Mouse (Mus musculus) heart, adult 11 months (tissue): ENCODE measurements around the gene Hsd3b1.
A peak's percentile ranks its signal among the peaks of the same experiment; 100 is the strongest.
"Not testable (repeated sequence)": the region's sequence is repeated elsewhere in the genome, so short reads cannot be mapped to it uniquely, and the experiment has no call there.

Experiments used
- DNase-seq: peaks from one replicate; pipeline ENCODE4 v3.0.0; 2022

Hsd3b1 gene

DNA sequence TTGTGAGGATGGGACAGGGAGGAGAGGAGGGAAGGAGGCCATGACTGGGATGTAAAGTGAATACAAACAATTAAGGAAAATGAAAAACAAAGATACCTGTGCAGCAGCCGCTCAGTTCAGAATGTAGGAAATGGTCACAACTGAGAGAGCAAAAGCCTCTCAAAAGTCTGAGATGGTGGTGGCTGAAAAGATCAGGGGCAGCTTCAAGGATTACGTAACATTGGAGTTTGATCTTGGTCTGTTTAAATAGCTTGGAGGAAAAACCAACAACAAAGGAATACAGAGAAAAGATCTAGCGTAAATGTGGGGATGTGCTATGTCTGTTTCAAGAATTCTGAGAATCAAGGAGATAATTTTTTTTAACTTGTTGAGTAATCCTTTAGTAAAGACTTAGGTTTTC, at the start of gene Hsd3b1:
Hsd3b1 (minus strand) TSS at position 219 of the 400 bp plus-strand sequence.
- DNase-seq: no peak

DNA sequence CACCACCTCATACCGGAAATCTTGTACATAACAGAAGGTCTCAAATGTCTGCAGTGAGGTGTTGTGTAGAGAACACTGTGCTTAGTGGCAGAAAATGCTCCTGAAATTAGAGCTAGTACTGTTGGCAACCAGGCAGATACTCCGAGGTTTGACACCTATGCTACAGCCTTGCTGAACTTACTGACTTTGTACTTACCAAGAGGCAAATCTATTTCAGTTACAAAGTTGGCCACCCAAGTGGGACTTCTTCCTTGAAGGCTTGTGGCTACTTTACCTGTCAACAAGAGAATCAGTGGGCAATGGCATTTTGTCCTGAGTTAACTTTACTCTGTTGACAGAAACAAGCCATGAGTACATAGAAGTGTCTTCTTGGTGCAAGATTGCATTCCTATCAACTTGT, 38.0 kb upstream of the Hsd3b1 start:
- DNase-seq: no peak

- no peak for DNase-seq
Observed at GRCm38 (mm10) chr3:98895071-98895601, 35.5 kb upstream of the Hsd3b1 start.

DNA sequence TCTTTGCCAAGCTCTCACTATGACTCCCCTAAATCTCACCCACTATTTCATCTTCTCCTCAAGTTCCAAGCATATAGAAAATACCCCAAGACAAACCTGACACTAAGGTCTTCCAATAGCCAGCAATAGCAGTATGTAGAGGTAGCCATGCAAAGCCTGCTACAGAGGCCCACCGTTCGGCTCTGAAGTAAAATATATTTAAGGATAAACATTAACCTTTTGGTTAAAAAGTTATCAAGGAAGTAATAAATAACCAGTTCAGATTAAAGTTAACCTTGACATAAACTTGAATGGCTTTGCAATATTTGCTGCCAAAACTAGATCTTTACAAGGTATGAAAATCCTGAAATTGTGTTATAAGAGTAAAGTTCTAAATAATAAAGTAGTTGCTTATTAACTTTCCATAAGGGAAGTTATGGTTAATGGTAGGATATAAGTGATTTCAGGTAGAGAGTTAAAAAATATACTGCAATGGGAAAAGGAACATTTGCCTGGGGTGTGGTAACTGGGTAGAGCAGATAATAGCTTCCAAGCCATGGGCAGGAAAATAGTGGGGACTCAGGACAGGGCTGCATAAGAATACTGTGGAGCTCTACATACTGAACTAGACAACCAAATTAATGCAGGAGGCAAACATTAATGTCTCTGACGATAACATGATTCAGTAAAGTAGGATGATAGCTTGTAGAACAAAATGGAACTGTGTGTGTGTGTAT, 33.6 kb upstream of the Hsd3b1 start, which contains the start of gene Hao2:
Hao2 (minus strand) TSS at position 183 of the 716 bp plus-strand sequence.
- no peak for DNase-seq

DNA sequence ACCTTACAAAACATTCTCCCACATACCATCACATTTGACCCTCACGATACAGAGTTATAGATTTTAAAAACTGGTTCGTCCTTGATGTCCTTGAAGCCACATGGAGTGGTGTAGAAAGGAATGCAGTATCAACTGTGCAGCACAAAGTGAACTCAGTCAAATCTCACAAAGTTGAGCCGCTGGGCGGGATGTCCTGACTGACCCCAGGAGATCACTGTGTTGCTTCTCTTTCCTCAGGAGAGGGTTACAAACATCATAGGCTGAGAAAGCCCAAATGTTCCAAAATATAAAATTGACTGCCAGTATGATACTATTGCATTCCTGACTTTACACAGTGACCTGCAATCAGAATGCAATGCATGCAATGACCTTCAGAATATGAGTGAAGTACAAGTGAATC, 30.8 kb upstream of the Hsd3b1 start:
- no peak for DNase-seq

GRCm38 (mm10) chr3:98888206-98888605, 28.6 kb upstream of the Hsd3b1 start:
- no peak for DNase-seq

DNA sequence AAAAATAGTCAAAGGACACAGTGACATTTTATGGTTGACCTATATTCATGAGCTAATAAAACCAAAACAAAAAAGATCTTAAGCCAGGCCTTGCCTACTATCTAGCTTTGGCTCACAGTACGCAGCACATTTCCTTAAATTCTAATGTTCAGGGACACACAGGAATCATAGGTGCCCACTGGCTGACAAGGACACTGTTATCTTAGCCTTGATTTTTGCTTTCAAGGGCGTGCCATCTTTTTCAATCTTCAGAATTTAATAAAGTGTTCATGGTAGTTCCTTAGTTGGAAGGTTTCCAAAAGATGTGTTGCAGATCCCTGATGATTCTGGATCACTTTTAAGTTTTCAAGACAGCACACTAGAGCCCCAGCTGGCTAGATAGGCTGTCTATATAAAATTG, 21.2 kb upstream of the Hsd3b1 start:
- DNase-seq: no peak

DNA sequence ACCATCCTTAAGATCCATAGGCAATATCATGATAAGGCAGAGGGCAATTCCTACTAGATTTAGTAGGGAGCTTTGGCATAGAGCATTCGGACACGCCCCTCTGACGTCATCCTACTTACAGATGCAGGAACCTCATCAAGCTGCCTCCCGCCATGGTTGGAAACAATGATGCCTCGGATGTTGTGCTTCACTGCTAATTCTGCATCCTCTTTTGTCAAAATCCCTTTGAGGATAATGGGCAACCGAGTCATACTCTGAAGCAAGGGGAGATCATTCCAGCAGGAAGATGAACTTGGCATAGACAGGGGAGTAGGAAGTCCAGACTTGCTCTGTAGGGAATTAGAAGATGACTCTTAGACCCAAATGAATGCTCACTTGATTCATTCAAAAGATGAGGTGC, 20.6 kb upstream of the Hsd3b1 start:
- no peak for DNase-seq

GRCm38 (mm10) chr3:98868219-98868618, 8.6 kb upstream of the Hsd3b1 start:
- DNase-seq: no peak

GRCm38 (mm10) chr3:98862800-98863199, 3.2 kb upstream of the Hsd3b1 start:
- no peak for DNase-seq

DNA sequence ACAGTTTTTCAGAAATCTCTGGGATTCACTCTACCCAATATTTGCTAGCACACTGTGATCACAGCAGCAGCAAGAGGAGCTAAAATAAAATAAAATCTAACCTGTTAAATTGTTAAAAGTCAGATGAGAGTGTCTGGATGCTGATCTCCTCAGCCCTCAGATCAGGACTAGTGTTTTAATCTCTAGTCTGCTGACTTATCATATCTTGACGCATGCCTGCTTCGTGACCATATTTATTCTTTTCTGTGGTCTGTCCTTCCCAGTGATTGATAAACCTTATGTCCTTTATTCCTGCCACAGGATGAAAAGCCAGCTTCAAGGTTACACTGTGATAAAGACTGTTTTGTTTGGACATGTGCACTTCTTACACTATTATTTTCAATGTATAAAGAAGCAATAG, 1.5 kb downstream of the Hsd3b1 start:
- no peak for DNase-seq

DNA sequence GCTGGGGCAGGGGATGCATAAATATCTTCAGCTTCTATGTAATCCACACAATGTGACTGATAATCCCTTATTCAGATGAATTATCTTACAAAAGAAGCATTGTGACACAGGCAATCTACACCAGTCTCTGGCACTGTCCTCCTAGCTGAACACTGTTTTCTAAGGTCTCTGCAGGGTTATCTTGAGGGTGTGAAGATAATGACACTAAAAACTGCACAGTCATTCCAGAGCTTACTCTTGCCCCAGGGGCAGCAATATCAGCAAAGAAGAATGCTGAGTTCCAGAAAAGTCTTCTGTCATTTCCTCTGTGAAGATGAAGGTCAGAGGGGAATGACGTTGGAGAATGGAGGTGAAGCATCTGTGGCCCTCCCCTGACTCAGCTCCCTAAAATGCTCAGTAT, 2.7 kb downstream of the Hsd3b1 start:
- no peak for DNase-seq

GRCm38 (mm10) chr3:98855160-98855559, 4.4 kb downstream of the Hsd3b1 start:
- peak; percentile 75 for DNase-seq

DNA sequence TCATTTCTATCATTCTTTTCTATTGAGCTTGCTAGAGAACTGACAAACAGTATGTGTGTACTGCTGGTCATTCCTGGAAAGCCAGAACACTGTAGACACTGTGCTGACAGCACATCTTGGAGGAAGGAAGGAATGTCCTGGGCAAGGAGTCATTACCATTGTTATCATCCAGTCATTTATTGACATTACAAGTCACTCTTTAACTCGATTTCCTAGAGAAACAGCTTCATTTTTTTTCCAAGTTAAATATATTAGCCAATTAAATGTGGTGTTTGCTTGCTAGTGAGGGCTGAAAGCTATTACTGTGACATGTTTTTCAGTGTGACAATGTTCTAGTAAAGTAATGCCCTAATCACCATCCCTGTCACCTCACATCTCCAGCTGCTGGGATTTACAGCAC, 5.9 kb downstream of the Hsd3b1 start:
- no peak for DNase-seq

DNA sequence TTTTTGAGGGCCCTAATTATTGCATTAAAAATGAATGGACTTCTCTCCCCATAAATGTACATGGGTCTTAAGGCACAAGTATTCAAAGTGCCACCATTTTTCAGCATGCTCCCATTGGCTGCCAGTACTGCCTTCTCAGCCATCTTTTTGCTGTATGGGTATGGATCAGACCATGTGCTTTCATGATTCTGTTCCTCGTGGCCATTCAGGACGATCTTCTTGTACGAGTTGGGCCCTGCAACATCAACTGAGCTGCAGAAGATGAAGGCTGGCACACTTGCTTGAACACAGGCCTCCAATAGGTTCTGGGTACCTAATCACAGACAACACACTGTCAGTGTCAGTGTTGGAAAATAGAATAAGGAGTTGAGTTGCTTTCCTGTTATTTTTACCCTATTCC, 6.5 kb downstream of the Hsd3b1 start:
- peak; percentile 68 for DNase-seq

- DNase-seq: peak; percentile 64
Observed at GRCm38 (mm10) chr3:98852631-98853030, 7.0 kb downstream of the Hsd3b1 start.

DNA sequence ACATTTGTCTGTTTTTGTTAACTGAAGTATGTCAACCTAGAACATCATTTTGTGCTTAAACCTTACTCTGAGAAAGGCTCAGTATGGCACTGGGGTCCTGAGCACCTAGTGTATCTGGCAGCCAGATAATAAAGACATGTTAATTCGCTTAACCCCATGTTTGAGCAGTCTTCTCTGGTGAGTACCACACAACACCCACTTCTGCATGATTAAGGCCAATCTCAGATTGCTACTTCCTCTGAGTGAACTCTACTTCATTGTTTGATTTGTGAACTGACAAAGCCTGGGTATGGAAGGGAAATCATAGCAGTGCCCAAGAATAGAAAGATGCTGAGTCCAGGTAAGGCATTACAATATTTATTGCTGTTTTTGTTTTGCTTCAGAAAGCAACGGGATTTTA, 7.7 kb downstream of the Hsd3b1 start:
- DNase-seq: no peak

DNA sequence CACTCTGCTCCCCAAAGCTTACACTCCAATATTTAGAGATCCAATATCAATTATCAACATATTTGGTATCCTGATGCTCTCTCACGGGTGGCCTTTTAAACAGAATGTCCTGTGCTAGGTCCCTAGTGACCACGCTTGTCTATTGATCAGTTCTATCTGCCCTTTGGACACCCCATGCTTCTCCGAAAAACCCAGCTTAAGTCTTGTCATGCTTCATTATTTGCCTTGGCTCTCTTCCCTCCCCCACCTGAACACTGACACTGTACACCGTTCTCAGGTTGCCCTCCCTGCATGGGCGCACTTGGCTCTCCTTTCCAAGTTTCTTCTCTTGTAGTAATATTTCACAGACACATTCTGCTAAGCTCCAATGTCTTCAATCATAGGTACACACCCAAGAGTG, 9.3 kb downstream of the Hsd3b1 start:
- no peak for DNase-seq

DNA sequence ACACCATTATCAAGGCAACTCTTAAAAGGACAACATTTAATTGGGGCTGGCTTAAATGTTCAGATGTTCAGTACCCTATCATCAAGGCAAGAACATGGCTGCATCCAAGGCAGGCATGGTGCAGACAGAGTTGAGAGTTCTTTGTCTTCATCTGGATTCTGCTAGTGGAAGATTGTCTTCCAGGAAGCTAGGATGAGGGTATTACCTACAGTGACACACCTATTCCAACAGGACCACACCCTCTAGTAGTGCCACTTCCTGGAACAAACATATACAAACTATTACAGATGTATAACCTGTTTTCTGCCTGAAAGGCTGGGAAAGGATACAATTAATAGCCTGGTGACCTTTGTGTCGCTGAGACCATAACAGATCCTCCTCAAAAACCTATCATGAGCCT, 10.7 kb downstream of the Hsd3b1 start:
- no peak for DNase-seq

- DNase-seq: no peak
Observed at GRCm38 (mm10) chr3:98814101-98814670, 45.4 kb downstream of the Hsd3b1 start, which contains the start of gene Hsd3b6. TSS of gene Hsd3b6 (minus strand) at chr3:98814443.

DNA sequence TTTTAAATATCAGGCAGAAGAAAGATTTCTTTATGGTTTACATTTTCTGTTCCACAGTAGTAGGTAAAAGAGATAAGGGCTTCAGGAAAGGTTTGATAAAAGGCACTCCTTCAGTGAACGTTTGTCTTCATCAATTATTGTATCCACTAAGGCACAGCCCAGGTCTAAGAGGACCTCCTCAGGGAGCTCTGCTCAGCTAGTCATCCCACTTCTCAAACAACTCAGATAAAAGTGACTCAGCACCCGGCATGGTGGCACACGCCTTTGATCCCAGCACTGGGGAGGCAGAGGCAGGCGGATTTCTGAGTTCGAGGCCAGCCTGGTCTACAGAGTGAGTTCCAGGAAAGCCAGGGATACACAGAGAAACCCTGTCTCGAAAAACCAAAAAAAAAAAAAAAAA, 46.9 kb downstream of the Hsd3b1 start:
- not testable (repeated sequence) for DNase-seq

- not testable (repeated sequence) for DNase-seq
Observed at GRCm38 (mm10) chr3:98805032-98805431, 54.6 kb downstream of the Hsd3b1 start.
